Mouse (Mus musculus) brain, embryonic 14.5 days (tissue): ENCODE data around the gene Akr1c13.

Experiments
- CTCF ChIP-seq: fragments of 200-500 bp; IDR thresholded peaks from 2 replicates; pipeline ENCODE4 v1.5.1; 2012; ENCODE audit warnings: inconsistent platforms, mild to moderate bottlenecking, moderate library complexity, borderline replicate concordance; ENCODE audit not compliant: insufficient read depth, insufficient read length; ENCODE audit errors: extremely low read depth
- POLR2A ChIP-seq: fragments of 200-500 bp; IDR thresholded peaks from 2 replicates; pipeline ENCODE4 v1.6.1; 2012; ENCODE audit warnings: mild to moderate bottlenecking, inconsistent platforms, borderline replicate concordance; ENCODE audit not compliant: poor library complexity, insufficient read depth, insufficient read length, severe bottlenecking; ENCODE audit errors: extremely low read depth

GRCm38 (mm10) chr13:4153593-4153992, 37.4 kb upstream of the Akr1c13 start:
- TF ChIP-seq POLR2A (no peak), CTCF (no peak)
